Mouse (Mus musculus) ES-Bruce4 (cell line): Measurements from ENCODE around the gene Gm3285. TPM values are rescaled to one million over a fixed set of nuclear protein-coding genes. Genes with fewer than 3 reads are reported as not detected.
A peak's percentile ranks its signal among the peaks of the same experiment; 100 is the strongest.

Experiments used
- H3K27ac ChIP-seq: 2 replicates; pipeline ENCODE4 v1.5.1; 2012; ENCODE audit warnings: low read length, inconsistent platforms; ENCODE audit not compliant: insufficient read depth
- H3K27me3 ChIP-seq: 2 replicates; pipeline ENCODE4 v1.6.1; 2012; ENCODE audit warnings: mild to moderate bottlenecking, low read length, inconsistent platforms; ENCODE audit not compliant: control insufficient read depth, poor library complexity, insufficient read depth, severe bottlenecking
- H3K36me3 ChIP-seq: 2 replicates; pipeline ENCODE4 v1.6.1; 2012; ENCODE audit warnings: inconsistent platforms, mild to moderate bottlenecking, low read length, moderate library complexity; ENCODE audit not compliant: control insufficient read depth, poor library complexity, insufficient read depth, severe bottlenecking
- H3K4me1 ChIP-seq: one replicate; pipeline ENCODE4 v1.8.1; 2011; ENCODE audit warnings: low read length; ENCODE audit not compliant: control insufficient read depth, insufficient read depth
- H3K4me3 ChIP-seq: 2 replicates; pipeline ENCODE4 v1.5.1; 2011; ENCODE audit warnings: low read depth, mild to moderate bottlenecking, low read length
- H3K9ac ChIP-seq: 2 replicates; pipeline ENCODE4 v1.6.1; 2012; ENCODE audit warnings: low read depth, mild to moderate bottlenecking, inconsistent platforms; ENCODE audit not compliant: poor library complexity, severe bottlenecking
- H3K9me3 ChIP-seq: replicated peaks from 2 replicates; pipeline ENCODE4 v1.6.1; 2012; ENCODE audit warnings: mild to moderate bottlenecking, low read length, inconsistent platforms; ENCODE audit not compliant: control insufficient read depth, poor library complexity, insufficient read depth, severe bottlenecking
- CTCF ChIP-seq: IDR thresholded peaks from one replicate; pipeline ENCODE4 v1.8.1; 2011; ENCODE audit warnings: low read depth, low read length
- EP300 ChIP-seq: IDR thresholded peaks from 2 replicates; pipeline ENCODE4 v1.6.1; 2011; ENCODE audit warnings: low read depth, low read length; ENCODE audit not compliant: insufficient read depth
- POLR2A ChIP-seq: IDR thresholded peaks from one replicate; pipeline ENCODE4 v1.8.1; 2011; ENCODE audit warnings: low read length; ENCODE audit not compliant: insufficient read depth
- polyA plus RNA-seq: library from polyadenylated mRNA; stranded (reverse); fragments of >200 nt; gene quantifications from 2 replicates; pipeline ENCODE4 v1.2.4, GENCODE M21; 2011; ENCODE audit warnings: low read depth; ENCODE audit not compliant: missing spikeins, insufficient read depth, insufficient read length

The Gm3285 gene
- polyA plus RNA-seq, 1 experiment, result not detected

DNA sequence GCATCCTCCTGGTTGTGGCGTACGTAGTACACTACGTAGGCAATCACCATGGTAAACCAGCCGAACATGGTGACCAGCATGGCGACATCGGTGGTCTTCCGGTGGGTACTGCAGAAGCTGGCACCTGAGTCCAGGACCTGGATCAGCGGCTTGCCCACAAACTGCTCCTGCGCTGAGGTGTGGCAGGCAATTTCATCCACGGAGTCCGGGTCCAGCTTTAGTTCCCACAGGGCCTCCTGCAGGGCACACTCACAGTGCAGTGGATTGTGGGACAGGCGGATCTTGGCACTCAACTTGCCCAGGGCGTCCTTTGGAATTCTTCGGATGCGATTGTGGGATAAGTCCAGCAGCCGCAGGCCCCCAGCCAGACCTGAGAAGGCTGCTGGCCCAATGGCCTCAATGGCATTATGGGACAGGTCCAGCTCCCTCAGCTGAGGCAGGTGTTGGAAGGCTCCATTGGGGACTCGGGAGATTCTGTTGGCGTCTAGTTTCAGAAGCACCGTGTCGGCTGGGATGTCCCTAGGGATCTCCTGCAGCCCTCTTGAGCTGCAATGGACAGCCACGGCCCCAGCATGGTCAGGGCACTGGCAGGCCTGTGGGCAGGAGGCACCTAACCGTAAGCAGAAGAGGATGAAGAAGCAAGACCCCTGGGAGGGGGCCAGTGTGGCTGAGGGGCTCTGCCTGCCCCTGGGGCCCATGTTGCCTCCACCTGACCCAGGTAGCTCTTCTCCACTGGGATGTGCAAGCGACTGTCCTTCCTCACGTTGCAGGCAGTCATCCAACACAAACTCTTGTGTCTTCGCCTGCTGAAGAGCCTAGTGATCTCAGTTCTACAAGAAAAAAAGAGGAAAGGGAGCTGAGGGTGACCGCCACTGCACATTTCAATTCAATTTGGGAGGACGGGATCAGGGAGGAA is 39.4 kb downstream of the Gm3285 start:
- no peaks in the 10 kb centered on the region for H3K27me3 ChIP-seq
- H3K4me3 ChIP-seq, result peak overlapping the region; percentile 93
- H3K4me1 ChIP-seq, result no peaks in the 10 kb centered on the region
- H3K27ac ChIP-seq, result no peak overlapping the region
- TF ChIP-seq EP300, result no peak
- no peak for TF ChIP-seq CTCF
- no peak for TF ChIP-seq POLR2A
- H3K36me3 ChIP-seq, result no peaks in the 10 kb centered on the region
- peak overlapping the region; percentile 73 for H3K9ac ChIP-seq
- no peaks in the 10 kb centered on the region for H3K9me3 ChIP-seq

GRCm38 (mm10) chr10:77901871-77902210 is 40.1 kb downstream of the Gm3285 start:
- no peaks in the 10 kb centered on the region for H3K27me3 ChIP-seq
- no peaks in the 10 kb centered on the region for H3K36me3 ChIP-seq
- H3K9me3 ChIP-seq, result no peaks in the 10 kb centered on the region
- peak overlapping the region; percentile 93 for H3K4me3 ChIP-seq
- peak overlapping the region; percentile 73 for H3K9ac ChIP-seq
- H3K4me1 ChIP-seq, result no peaks in the 10 kb centered on the region
- H3K27ac ChIP-seq, result no peak overlapping the region
- no peak for TF ChIP-seq EP300
- TF ChIP-seq POLR2A, result no peak
- TF ChIP-seq CTCF, result no peak

GRCm38 (mm10) chr10:77902211-77902893 is 40.6 kb downstream of the Gm3285 start, which contains the start of gene Lrrc3:
Gene Lrrc3, minus strand, starts transcription at chr10:77902536.
- Histone ChIP-seq H3K27ac (no peak within 1 kb of the TSS), H3K9ac (peak within 1 kb of the TSS; percentile 73), H3K4me1 (no peaks in the 10 kb centered on the region), H3K27me3 (no peaks in the 10 kb centered on the region), H3K4me3 (peak within 1 kb of the TSS; percentile 93), H3K36me3 (no peaks in the 10 kb centered on the region), H3K9me3 (no peaks in the 10 kb centered on the region)
- TF ChIP-seq EP300 (no peak), CTCF (no peak), POLR2A (no peak)

- no peaks in the 10 kb centered on the region for H3K27me3 ChIP-seq
- no peaks in the 10 kb centered on the region for H3K9me3 ChIP-seq
- H3K27ac ChIP-seq, result no peak overlapping the region
- TF ChIP-seq CTCF (no peak), EP300 (no peak), POLR2A (no peak)
- H3K4me1 ChIP-seq, result no peaks in the 10 kb centered on the region
- H3K4me3 ChIP-seq, result peak overlapping the region; percentile 70
- peak overlapping the region; percentile 73 for H3K9ac ChIP-seq
- no peaks in the 10 kb centered on the region for H3K36me3 ChIP-seq
Observed at GRCm38 (mm10) chr10:77902894-77903715, 41.3 kb downstream of the Gm3285 start.

Other genes with a start within 250 kb of the Gm3285 start
- gene Ube2g2, start 239.7 kb upstream of the Gm3285 start, polyA plus RNA-seq, result 40.2 and 43.2 TPM in 2 replicates
- 0.91 and 1.2 TPM in 2 replicates for gene Tspear, start 175.4 kb upstream of the Gm3285 start, polyA plus RNA-seq
- not detected in 2 replicates for gene Gm19402, start 171.2 kb upstream of the Gm3285 start, polyA plus RNA-seq
- not detected in 2 replicates for gene Gm9508, start 164.7 kb upstream of the Gm3285 start, polyA plus RNA-seq
- not detected in 2 replicates for gene Gm10272, start 155.3 kb upstream of the Gm3285 start, polyA plus RNA-seq
- gene Gm10024, start 150.5 kb upstream of the Gm3285 start, polyA plus RNA-seq, result not detected in 2 replicates
- gene Gm10142, start 146.2 kb upstream of the Gm3285 start, polyA plus RNA-seq, result not detected in 2 replicates
- gene Krtap12-1, start 141.4 kb upstream of the Gm3285 start, polyA plus RNA-seq, result not detected in 2 replicates
- not detected in 2 replicates for gene Gm10100, start 135.5 kb upstream of the Gm3285 start, polyA plus RNA-seq
- gene Gm18596, start 119.3 kb upstream of the Gm3285 start, polyA plus RNA-seq, result not detected in 2 replicates
- gene Gm9736, start 110.6 kb upstream of the Gm3285 start, polyA plus RNA-seq, result not detected in 2 replicates
- gene Gm3233, start 102.3 kb upstream of the Gm3285 start, polyA plus RNA-seq, result not detected in 2 replicates
- gene Gm3238, start 90.7 kb upstream of the Gm3285 start, polyA plus RNA-seq, result not detected in 2 replicates
- not detected in 2 replicates for gene Gm7138, start 85.0 kb upstream of the Gm3285 start, polyA plus RNA-seq
- gene Gm3250, start 79.4 kb upstream of the Gm3285 start, polyA plus RNA-seq, result not detected in 2 replicates
- not detected in 2 replicates for gene Gm7137, start 73.8 kb upstream of the Gm3285 start, polyA plus RNA-seq
- gene Gm9639, start 66.9 kb upstream of the Gm3285 start, polyA plus RNA-seq, result not detected in 2 replicates
- not detected in 2 replicates for gene Gm19668, start 62.8 kb upstream of the Gm3285 start, polyA plus RNA-seq
- gene Gm9507, start 50.1 kb upstream of the Gm3285 start, polyA plus RNA-seq, result not detected in 2 replicates
- gene Gm2696, start 47.3 kb upstream of the Gm3285 start, polyA plus RNA-seq, result not detected in 2 replicates
- gene Krtap10-4, start 34.9 kb upstream of the Gm3285 start, polyA plus RNA-seq, result not detected in 2 replicates
- not detected in 2 replicates for gene Krtap10-10, start 26.0 kb upstream of the Gm3285 start, polyA plus RNA-seq
- not detected in 2 replicates for gene Gm36176, start 15.2 kb upstream of the Gm3285 start, polyA plus RNA-seq
- gene Gm10318, start 9.1 kb upstream of the Gm3285 start, polyA plus RNA-seq, result not detected in 2 replicates
- gene Lrrc3, start 40.6 kb downstream of the Gm3285 start, polyA plus RNA-seq, result 5.6 and 6.3 TPM in 2 replicates
- gene Trpm2, start 108.6 kb downstream of the Gm3285 start, polyA plus RNA-seq, result 0.07 TPM in 1 of 2 replicates, not detected in the other
- 4.2 and 4.7 TPM in 2 replicates for gene 1810043G02Rik, start 116.5 kb downstream of the Gm3285 start, polyA plus RNA-seq
- 100 and 102 TPM in 2 replicates for gene Pfkl, start 148.1 kb downstream of the Gm3285 start, polyA plus RNA-seq
- gene Dnmt3l, start 180.0 kb downstream of the Gm3285 start, polyA plus RNA-seq, result 175 and 179 TPM in 2 replicates
- 20.9 and 23.5 TPM in 2 replicates for gene Aire, start 181.6 kb downstream of the Gm3285 start, polyA plus RNA-seq
- gene Icosl, start 207.3 kb downstream of the Gm3285 start, polyA plus RNA-seq, result 12.7 and 13.5 TPM in 2 replicates